Mouse (Mus musculus): ENCODE results near the gene Fancc. TPM values are rescaled to one million over a fixed set of nuclear protein-coding genes. Genes with fewer than 3 reads are reported as not detected.

The Fancc gene
- polyA plus RNA-seq, 1 experiment from 2014 or later, result 23.2 TPM

DNA sequence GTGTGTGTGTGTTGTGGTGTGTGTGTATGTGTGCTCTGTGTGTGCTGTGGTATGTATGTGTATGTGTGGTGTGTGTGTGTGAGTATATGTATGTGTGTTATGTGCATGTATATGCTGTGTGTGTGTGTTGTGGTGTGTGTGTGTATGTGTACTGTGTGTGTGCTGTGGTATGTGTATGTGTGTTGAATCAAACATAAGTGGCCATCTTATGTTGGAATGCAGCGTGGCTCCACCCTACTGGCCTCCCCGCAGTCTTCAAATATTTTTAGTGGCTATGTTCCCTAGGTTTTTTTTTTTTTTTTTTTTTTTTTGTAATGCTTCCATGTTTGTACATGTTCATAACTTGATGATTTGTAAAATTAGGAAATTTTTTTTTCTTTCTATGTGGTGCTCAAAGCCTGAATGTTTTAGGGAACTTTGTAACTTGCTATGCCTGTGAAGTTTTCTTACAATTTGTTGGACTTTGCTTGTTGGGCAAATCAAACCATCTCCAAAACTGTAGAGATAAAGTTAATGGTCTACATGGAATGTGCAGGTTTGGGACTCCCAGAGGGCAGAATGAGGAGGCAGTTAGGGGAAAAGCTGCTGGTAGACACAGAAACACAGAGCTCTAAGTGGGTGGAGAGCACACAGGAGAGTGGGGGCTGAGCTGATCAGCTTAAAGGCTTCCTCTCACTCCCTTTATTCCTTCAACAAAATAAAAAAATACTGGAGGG is 244.6 kb downstream of the Fancc start:
- H3K4me1 ChIP-seq, result peaks cover 88% of the 10 kb centered on the region
- H3K9ac ChIP-seq, result no peak overlapping the region
- H3K27me3 ChIP-seq, result no peaks in the 10 kb centered on the region
- H3K9me3 ChIP-seq, result no peaks in the 10 kb centered on the region
- peaks cover 71% of the 10 kb centered on the region for H3K36me3 ChIP-seq
- H3K4me3 ChIP-seq, result no peak overlapping the region
- H3K4me2 ChIP-seq (replicated peaks), result peak overlapping the region; percentile 91
- peak overlapping the region; percentile 48; the same call in 1 of the 2 replicates for H3K27ac ChIP-seq
- no peak for ATAC-seq (ENCODE audit: low FRiP score, low read depth)
- WGBS, result 64% methylated on average over 2 of the region's 2 CpGs

DNA sequence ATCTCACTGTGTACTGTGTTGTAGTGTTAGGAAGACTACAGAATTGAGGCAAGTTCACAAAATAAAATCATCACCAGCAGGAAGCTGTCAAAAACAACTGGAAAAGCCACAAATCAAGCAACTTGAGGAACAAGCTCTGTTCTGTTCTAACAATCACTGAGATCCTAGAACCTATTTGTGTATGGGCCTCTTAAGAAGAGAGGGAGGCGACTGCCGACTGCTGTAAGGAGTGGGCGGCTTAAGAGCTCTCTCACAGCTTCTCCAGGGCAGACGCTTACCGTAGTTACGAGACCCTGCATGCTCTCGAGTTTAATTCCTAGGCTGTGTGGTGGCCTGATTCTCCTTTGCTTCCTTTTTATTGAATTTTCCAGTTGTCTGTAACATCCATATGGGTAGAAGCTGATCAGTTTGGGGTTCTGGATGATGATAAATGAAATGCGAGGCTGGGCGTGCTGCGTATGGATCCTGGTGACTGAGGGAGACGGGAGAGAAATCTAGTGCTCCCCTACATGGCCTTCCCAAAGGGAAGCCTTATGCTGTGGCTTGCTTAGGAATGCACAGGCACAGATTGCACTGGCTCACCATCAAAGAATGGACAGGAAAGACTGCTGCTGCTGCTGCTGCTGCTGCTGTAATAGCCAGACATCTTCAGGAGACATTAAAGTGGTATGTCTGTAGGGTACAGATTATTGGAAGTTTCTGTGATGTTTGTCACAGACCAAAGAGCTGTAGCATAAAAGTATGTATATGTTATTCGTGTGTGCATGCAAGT is 245.8 kb downstream of the Fancc start:
- H3K27ac ChIP-seq, result peak overlapping the region; percentile 75
- peak overlapping the region; percentile 21 for H3K4me3 ChIP-seq
- 0 out of 2 replicates have a peak overlapping the region, but pooled peaks have one; percentile 40 for H3K9ac ChIP-seq
- H3K36me3 ChIP-seq, result peaks cover 68% of the 10 kb centered on the region
- peak overlapping the region; percentile 91 for H3K4me2 ChIP-seq (replicated peaks)
- no peaks in the 10 kb centered on the region for H3K9me3 ChIP-seq
- peak; percentile 18; the same call in 1 of the 2 replicates for ATAC-seq (ENCODE audit: low FRiP score, low read depth)
- peaks cover 99% of the 10 kb centered on the region for H3K4me1 ChIP-seq
- H3K27me3 ChIP-seq, result no peaks in the 10 kb centered on the region
- 38% methylated on average over 12 of the region's 12 CpGs for WGBS

DNA sequence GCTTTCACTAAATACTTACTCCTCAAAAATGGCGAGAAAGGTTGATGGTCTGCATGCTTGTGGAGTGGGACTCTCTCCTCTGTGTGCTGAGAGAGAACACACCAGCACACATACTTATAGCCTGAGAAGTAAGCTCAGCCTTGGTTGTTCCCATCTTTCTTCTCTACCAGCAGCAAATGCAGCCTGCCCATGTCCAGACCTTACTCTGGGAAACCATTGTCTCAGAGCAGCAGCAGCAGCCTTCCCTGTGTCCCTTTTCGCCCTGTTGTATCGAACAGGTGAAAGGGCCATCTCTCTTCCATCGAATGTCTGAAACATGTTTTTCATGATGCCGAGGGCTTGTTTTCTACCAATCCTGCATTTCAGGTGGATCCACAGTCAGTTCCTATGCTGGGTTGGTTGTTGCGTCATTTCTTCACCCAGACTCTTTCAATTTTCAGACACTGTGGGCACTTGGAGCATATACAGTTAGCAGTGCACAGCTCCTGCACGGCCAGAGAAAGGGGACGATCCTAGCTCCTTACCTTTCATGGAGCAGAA is 246.6 kb downstream of the Fancc start:
- Histone ChIP-seq H3K27me3 (no peaks in the 10 kb centered on the region), H3K4me3 (peak overlapping the region; percentile 21), H3K9ac (peak overlapping the region; percentile 51), H3K4me2 (replicated peaks) (peak overlapping the region; percentile 91), H3K27ac (peak overlapping the region; percentile 61; the same call in 1 of the 2 replicates), H3K9me3 (no peaks in the 10 kb centered on the region), H3K4me1 (peaks cover 100% of the 10 kb centered on the region), H3K36me3 (peaks cover 62% of the 10 kb centered on the region)
- ATAC-seq (ENCODE audit: low FRiP score, low read depth), result no peak
- 76% methylated on average over 8 of the region's 8 CpGs for WGBS

DNA sequence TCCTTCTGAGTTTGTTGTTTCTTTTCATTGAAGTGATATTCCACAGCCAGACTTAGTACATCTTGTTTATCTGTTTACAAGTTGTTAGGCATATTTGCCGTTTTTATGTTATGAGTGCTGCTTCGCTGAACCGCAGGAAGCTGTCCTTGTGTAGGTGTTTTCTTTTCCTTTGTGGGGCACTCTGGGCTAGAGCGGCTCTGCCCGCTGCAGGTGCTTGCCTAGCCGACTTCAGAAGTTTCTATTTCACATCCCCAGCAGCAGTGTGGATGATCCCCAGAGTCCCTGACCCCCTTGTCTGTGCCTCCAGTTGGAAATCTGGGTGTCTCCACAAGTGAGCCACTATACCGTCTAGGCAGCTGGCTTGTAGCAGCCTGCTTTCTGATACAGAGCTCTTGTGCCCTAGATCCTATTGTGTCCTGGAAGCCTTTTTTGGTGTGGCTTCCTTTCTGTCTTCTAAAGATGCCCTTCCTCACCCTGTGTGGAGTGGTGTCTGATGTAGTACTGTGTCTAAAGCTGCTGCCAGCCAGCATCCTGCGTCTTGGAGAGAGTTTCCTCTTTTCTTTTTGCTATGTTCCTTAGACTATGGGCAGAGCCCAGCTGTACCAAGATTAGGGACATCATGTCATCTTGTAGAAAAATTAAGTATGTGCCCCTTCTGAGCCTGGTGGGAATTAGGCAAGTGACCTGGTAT is 247.2 kb downstream of the Fancc start:
- Histone ChIP-seq H3K27me3 (no peaks in the 10 kb centered on the region), H3K9me3 (no peaks in the 10 kb centered on the region), H3K4me1 (peaks cover 100% of the 10 kb centered on the region), H3K4me2 (replicated peaks) (peak overlapping the region; percentile 91), H3K4me3 (peak overlapping the region; percentile 21), H3K9ac (peak overlapping the region; percentile 51), H3K36me3 (peaks cover 58% of the 10 kb centered on the region), H3K27ac (peak overlapping the region; percentile 6; the same call in 1 of the 2 replicates)
- ATAC-seq (ENCODE audit: low FRiP score, low read depth), result no peak
- 64% methylated on average over 8 of the region's 8 CpGs for WGBS

- no peak for ATAC-seq (ENCODE audit: low FRiP score, low read depth)
- 0 out of 2 replicates have a peak overlapping the region, but pooled peaks have one; percentile 1 for H3K9ac ChIP-seq
- WGBS, result 78% methylated on average over 7 of the region's 7 CpGs
- no peaks in the 10 kb centered on the region for H3K9me3 ChIP-seq
- H3K36me3 ChIP-seq, result peaks cover 56% of the 10 kb centered on the region
- no peaks in the 10 kb centered on the region for H3K27me3 ChIP-seq
- H3K4me3 ChIP-seq, result peak overlapping the region; percentile 14
- peaks cover 100% of the 10 kb centered on the region for H3K4me1 ChIP-seq
- peak overlapping the region; percentile 91 for H3K4me2 ChIP-seq (replicated peaks)
- peak overlapping the region; percentile 39; the same call in 1 of the 2 replicates for H3K27ac ChIP-seq
These were observed 247.9 kb downstream of the Fancc start for GRCm38 (mm10) chr13:63249171-63249570.

DNA sequence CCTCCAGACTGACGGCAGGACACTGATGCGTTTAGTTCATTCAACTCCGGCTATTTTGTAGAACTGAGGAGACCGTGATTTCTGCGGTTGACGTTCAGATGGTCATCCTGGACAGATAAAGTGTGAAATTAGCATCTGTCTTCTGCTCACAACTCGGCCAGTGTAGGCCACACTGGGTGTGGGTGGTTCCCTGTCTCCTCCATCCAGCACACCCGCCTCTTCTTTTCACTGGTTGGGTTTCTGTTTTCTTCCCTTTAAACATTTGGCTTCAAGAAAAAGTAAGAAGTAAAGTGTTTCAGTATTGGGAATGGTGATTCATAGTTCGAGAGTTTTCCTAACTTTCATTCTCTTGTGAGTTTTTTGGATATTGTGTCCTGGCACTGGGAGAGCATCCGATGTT is 248.8 kb downstream of the Fancc start:
- Histone ChIP-seq H3K27ac (no peak overlapping the region), H3K36me3 (peaks cover 53% of the 10 kb centered on the region), H3K4me1 (peaks cover 98% of the 10 kb centered on the region), H3K9me3 (no peaks in the 10 kb centered on the region), H3K9ac (no peak overlapping the region), H3K27me3 (no peaks in the 10 kb centered on the region), H3K4me3 (peak overlapping the region; percentile 87; the same call in 1 of the 2 replicates), H3K4me2 (replicated peaks) (peak overlapping the region; percentile 91)
- ATAC-seq (ENCODE audit: low FRiP score, low read depth), result no peak
- 86% methylated on average over 10 of the region's 10 CpGs for WGBS

DNA sequence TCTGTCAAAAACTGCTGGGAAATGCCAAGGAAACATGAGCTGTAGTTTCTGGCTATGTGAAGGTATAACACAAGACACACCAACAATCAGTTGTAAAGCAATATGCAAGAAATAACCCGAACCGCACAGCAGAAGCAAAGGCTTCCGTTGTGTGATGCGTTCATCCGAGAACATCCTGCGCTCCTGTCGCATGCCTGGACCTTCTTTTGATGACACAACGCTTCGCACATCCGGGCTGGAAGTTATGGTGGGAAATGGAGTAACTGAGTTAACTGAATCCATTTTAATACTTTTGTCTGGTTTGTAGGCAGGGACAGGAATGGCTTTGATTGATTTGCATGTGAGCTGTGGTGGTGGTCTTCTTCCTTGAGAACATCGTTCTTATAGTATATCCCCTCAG is 249.4 kb downstream of the Fancc start:
- H3K4me2 ChIP-seq (replicated peaks), result peak overlapping the region; percentile 91
- peak overlapping the region; percentile 58 for H3K9ac ChIP-seq
- no peaks in the 10 kb centered on the region for H3K27me3 ChIP-seq
- peaks cover 97% of the 10 kb centered on the region for H3K4me1 ChIP-seq
- peaks cover 46% of the 10 kb centered on the region for H3K36me3 ChIP-seq
- H3K9me3 ChIP-seq, result no peaks in the 10 kb centered on the region
- peak overlapping the region; percentile 87; the same call in 1 of the 2 replicates for H3K4me3 ChIP-seq
- WGBS, result 90% methylated on average over 11 of the region's 11 CpGs
- H3K27ac ChIP-seq, result 0 out of 2 replicates have a peak overlapping the region, but pooled peaks have one; percentile 17
- no peak for ATAC-seq (ENCODE audit: low FRiP score, low read depth)

- Histone ChIP-seq H3K27ac (0 out of 2 replicates have a peak overlapping the region, but pooled peaks have one; percentile 17), H3K4me2 (replicated peaks) (peak overlapping the region; percentile 91), H3K4me3 (peak overlapping the region; percentile 87), H3K27me3 (no peaks in the 10 kb centered on the region), H3K4me1 (peaks cover 97% of the 10 kb centered on the region), H3K36me3 (peaks cover 45% of the 10 kb centered on the region), H3K9ac (peak overlapping the region; percentile 58; the same call in 1 of the 2 replicates), H3K9me3 (no peaks in the 10 kb centered on the region)
- ATAC-seq (ENCODE audit: low FRiP score, low read depth), result no peak
- WGBS, result 38% methylated on average over 7 of the region's 7 CpGs
These were observed 250.0 kb downstream of the Fancc start for GRCm38 (mm10) chr13:63247041-63247440.

GRCm38 (mm10) chr13:63246332-63246940 is 250.6 kb downstream of the Fancc start:
- H3K4me3 ChIP-seq, result peak overlapping the region; percentile 87
- peaks cover 97% of the 10 kb centered on the region for H3K4me1 ChIP-seq
- peaks cover 44% of the 10 kb centered on the region for H3K36me3 ChIP-seq
- WGBS, result 47% methylated on average over 12 of the region's 12 CpGs
- ATAC-seq (ENCODE audit: low FRiP score, low read depth), result no peak
- no peaks in the 10 kb centered on the region for H3K27me3 ChIP-seq
- H3K4me2 ChIP-seq (replicated peaks), result peak overlapping the region; percentile 91
- peak overlapping the region; percentile 93 for H3K27ac ChIP-seq
- no peaks in the 10 kb centered on the region for H3K9me3 ChIP-seq
- H3K9ac ChIP-seq, result peak overlapping the region; percentile 58

DNA sequence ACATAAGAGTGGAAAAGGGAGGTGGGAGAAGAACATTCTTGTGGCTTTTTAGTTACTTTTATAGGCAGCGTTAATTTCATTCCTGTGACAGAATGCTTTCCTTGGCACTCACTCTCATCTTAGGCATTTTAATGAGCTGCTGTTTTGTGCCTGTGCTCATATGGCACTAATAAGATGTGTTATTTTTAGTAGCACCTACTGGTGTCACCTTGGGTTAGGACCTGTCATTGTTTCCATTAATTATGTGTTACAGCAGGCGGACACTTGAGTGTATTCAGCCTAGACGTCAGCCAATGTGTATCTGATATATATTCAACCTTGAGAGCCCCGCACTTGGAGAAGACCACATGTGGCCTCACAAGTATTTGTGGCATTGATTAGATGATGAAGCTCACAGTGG is 251.3 kb downstream of the Fancc start:
- ATAC-seq (ENCODE audit: low FRiP score, low read depth), result peak; percentile 24; the same call in 1 of the 2 replicates
- Histone ChIP-seq H3K4me1 (peaks cover 94% of the 10 kb centered on the region), H3K4me2 (replicated peaks) (peak overlapping the region; percentile 91), H3K4me3 (peak overlapping the region; percentile 87), H3K9ac (no peak overlapping the region), H3K27ac (peak overlapping the region; percentile 93), H3K36me3 (peaks cover 44% of the 10 kb centered on the region), H3K27me3 (no peaks in the 10 kb centered on the region), H3K9me3 (no peaks in the 10 kb centered on the region)
- WGBS, result 21% methylated on average over 4 of the region's 4 CpGs

DNA sequence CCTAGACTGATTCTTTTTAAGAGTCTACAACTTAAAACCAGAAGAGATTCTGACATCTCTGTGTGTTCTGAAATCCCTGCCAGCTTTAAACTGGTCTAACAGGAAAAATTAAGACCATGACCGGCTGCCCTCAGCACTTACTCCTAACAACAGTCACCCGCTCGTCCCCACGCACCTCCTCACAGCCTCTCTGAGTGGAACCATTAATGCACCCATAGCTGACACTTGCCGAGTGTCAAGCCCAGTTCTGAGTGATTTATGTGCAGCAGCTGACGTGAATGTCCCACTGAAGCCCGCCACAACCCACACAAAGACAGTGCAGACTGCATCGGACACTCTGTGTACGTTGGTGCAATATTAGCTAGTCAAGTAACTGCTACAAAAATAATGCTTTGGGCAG is 251.9 kb downstream of the Fancc start:
- Histone ChIP-seq H3K9me3 (no peaks in the 10 kb centered on the region), H3K4me3 (peak overlapping the region; percentile 87), H3K4me2 (replicated peaks) (peak overlapping the region; percentile 91), H3K4me1 (peaks cover 89% of the 10 kb centered on the region), H3K36me3 (peaks cover 41% of the 10 kb centered on the region), H3K27me3 (no peaks in the 10 kb centered on the region), H3K9ac (peak overlapping the region; percentile 99), H3K27ac (peak overlapping the region; percentile 93)
- WGBS, result 16% methylated on average over 9 of the region's 9 CpGs
- ATAC-seq (ENCODE audit: low FRiP score, low read depth), result peak; percentile 31
